Mouse (Mus musculus) pancreas, adult 10 weeks (tissue): ENCODE data around the gene Rrp9. TPM values are rescaled to one million over a fixed set of nuclear protein-coding genes. Genes with fewer than 3 reads are reported as not detected.

Source experiments
- polyA plus RNA-seq: library from polyadenylated mRNA; stranded (reverse); fragments of 350-450 nt; fragmentation: Illumina TruSeq; extraction: RNeasy Lipid Tissue Mini Kit (QIAGEN cat#74804); gene quantifications from one replicate; pipeline ENCODE4 v1.2.3, GENCODE M21; 2015; ENCODE audit warnings: low read depth, low replicate concordance; ENCODE audit not compliant: insufficient read depth

Gene Rrp9
- polyA plus RNA-seq = 9.6 TPM

DNA sequence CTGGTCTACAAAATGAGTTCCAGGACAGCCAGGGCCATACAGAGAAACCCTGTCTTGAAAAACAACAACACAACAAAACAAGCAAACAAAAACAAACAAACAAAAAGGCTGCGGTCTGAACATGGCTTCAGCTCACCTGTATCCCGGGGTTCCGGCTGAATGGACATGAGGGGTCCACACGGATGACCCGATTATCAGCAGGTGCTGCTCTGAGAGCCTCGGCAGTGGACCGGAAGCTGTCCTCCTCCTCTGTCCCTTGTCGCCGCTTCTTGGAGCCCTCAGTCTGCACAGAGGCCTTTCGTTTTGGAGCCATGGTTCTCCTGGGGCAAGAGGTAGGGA is at the start of gene Rrp9:
Rrp9 (plus strand) TSS at position 301 of the 339 bp plus-strand sequence.

GRCm38 (mm10) chr9:106429221-106430014 is 46.3 kb upstream of the Rrp9 start, which contains the start of gene Rpl29:
Gene Rpl29, plus strand, starts transcription at chr9:106429454.

DNA sequence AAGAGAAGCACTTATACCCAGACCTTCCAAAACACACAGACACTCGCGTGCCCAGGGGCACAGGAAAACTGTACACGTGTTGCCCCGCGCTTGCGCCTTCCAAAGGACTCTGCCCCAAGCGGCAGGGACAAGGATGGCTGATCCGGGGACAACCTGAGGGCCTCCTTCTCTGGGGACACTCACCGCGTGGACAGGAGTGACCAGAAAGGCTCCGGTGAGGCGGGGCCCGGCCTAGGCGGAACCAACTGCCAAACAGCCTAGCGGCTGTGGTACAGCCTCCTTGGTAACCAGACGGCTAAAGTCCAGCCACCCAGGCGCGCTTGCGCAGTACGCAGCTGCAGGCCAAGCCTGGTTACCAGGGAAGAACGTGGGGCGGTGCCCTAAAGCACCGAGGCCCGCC is 28.4 kb upstream of the Rrp9 start, which contains the start of the genes Abhd14b and Abhd14a:
Abhd14b (plus strand) TSS at position 112 of the 400 bp plus-strand sequence.
Abhd14a (minus strand) TSS at position 331 of the 400 bp plus-strand sequence.

GRCm38 (mm10) chr9:106453271-106454070 is 22.3 kb upstream of the Rrp9 start, which contains the start of gene Pcbp4:
Gene Pcbp4, plus strand, starts transcription at chr9:106453291.

GRCm38 (mm10) chr9:106465571-106466200 is 10.1 kb upstream of the Rrp9 start, which contains the start of gene Gpr62:
Gene Gpr62, minus strand, starts transcription at chr9:106465938.

GRCm38 (mm10) chr9:106476924-106477484 is 1.2 kb downstream of the Rrp9 start, which contains the start of gene Parp3:
Gene Parp3, minus strand, starts transcription at chr9:106476949.

GRCm38 (mm10) chr9:106499667-106500066 is 23.9 kb downstream of the Rrp9 start, which contains the start of gene Iqcf1:
Gene Iqcf1, plus strand, starts transcription at chr9:106499967.

GRCm38 (mm10) chr9:106514273-106514672 is 38.5 kb downstream of the Rrp9 start, which contains the start of gene Iqcf5:
Gene Iqcf5, plus strand, starts transcription at chr9:106514573.

Other genes with a start within 250 kb of the Rrp9 start
- gene Alas1, start 227.3 kb upstream of the Rrp9 start, polyA plus RNA-seq = 11.3 TPM
- gene Poc1a, start 194.9 kb upstream of the Rrp9 start, polyA plus RNA-seq = 1.6 TPM
- 6.9 TPM for gene Dusp7, start 107.3 kb upstream of the Rrp9 start, polyA plus RNA-seq
- gene Rpl29, start 46.5 kb upstream of the Rrp9 start, polyA plus RNA-seq = 331 TPM
- 5.6 TPM for gene Acy1, start 37.6 kb upstream of the Rrp9 start, polyA plus RNA-seq
- gene Abhd14b, start 28.5 kb upstream of the Rrp9 start, polyA plus RNA-seq = 17.9 TPM
- gene Abhd14a, start 28.3 kb upstream of the Rrp9 start, polyA plus RNA-seq = 9.6 TPM
- 18.9 TPM for gene Pcbp4, start 22.7 kb upstream of the Rrp9 start, polyA plus RNA-seq
- not detected for gene Gpr62, start 10.0 kb upstream of the Rrp9 start, polyA plus RNA-seq
- 8.3 TPM for gene Parp3, start 986 bp downstream of the Rrp9 start, polyA plus RNA-seq
- not detected for gene Iqcf1, start 24.0 kb downstream of the Rrp9 start, polyA plus RNA-seq
- not detected for gene Iqcf5, start 38.6 kb downstream of the Rrp9 start, polyA plus RNA-seq
- gene Iqcf3, start 85.7 kb downstream of the Rrp9 start, polyA plus RNA-seq = not detected
- not detected for gene Iqcf4, start 95.0 kb downstream of the Rrp9 start, polyA plus RNA-seq
- not detected for gene Iqcf6, start 150.6 kb downstream of the Rrp9 start, polyA plus RNA-seq
- not detected for gene Grm2, start 180.1 kb downstream of the Rrp9 start, polyA plus RNA-seq
- gene Tex264, start 210.0 kb downstream of the Rrp9 start, polyA plus RNA-seq = 18.5 TPM